Mouse (Mus musculus): ENCODE data around the gene Zic4.

DNA sequence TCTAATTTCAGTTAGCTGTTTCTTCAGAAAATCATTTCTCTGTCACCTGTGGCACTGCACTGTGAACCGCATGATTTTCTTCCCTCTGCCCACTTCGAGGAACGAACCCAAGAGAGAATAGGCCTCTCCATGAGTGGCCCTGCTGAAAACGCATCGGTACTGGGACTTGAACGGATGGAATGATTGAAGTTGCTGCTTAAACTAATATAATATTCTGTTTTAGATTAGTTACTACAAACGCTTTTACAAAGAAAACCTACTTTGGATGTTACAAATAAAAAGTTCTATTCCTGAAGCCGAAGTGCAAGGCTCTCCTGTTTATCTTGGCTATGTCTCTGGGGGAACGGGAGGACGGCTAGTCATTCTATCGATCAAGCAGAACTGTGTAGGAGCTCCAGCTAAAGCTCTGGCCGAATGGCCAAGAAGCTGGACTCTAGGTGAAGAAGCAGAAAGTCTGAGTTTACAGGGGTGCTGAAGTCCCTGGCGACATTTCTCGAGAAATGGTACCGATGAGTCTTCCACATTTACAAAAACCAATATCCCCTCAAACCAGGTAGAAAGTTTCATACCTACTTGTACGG is 11.9 kb upstream of the Zic4 start:
- TF ChIP-seq CTCF (IDR thresholded peaks at IDR 0.05; ENCODE audit: control insufficient read depth, insufficient read depth, insufficient replicate concordance, low read depth, low read length) (no peak), POLR2A (IDR thresholded peaks at IDR 0.05; ENCODE audit: control insufficient read depth, low read depth, low read length) (no peak)
